Mouse (Mus musculus) heart, embryonic 15.5 days (tissue): ENCODE results near the gene Morc2a. TPM values are rescaled to one million over a fixed set of nuclear protein-coding genes. Genes with fewer than 3 reads are reported as not detected.

Source experiments
- ATAC-seq: fragments of 200-750 bp; cut with Nextera tagmentation; replicated peaks from 2 replicates; pipeline ENCODE4 v1.8.0; 2017; ENCODE audit warnings: low read depth, moderate TSS enrichment; ENCODE audit not compliant: insufficient number of reproducible peaks, insufficient read depth, low FRiP score
- H3K27ac ChIP-seq: fragments of 300-500 bp; sonication (generic); 2 replicates; pipeline ENCODE4 v1.5.1; 2015; ENCODE audit warnings: mild to moderate bottlenecking, inconsistent platforms
- H3K27me3 ChIP-seq: fragments of 300-500 bp; sonication (generic); 2 replicates; pipeline ENCODE4 v1.6.1; 2015; ENCODE audit warnings: inconsistent platforms
- H3K36me3 ChIP-seq: fragments of 300-500 bp; sonication (generic); 2 replicates; pipeline ENCODE4 v1.6.1; 2015; ENCODE audit warnings: mild to moderate bottlenecking, inconsistent platforms
- H3K4me1 ChIP-seq: fragments of 300-500 bp; sonication (generic); replicated peaks from 2 replicates; pipeline ENCODE4 v1.6.1; 2015; ENCODE audit warnings: inconsistent platforms
- H3K4me2 ChIP-seq: fragments of 300-500 bp; sonication (generic); 2 replicates; pipeline ENCODE4 v1.6.1; 2015; ENCODE audit warnings: inconsistent platforms, mild to moderate bottlenecking, moderate library complexity
- H3K4me3 ChIP-seq: fragments of 300-500 bp; sonication (generic); 2 replicates; pipeline ENCODE4 v1.5.1; 2015; ENCODE audit warnings: mild to moderate bottlenecking, inconsistent platforms
- H3K9ac ChIP-seq: fragments of 300-500 bp; sonication (generic); 2 replicates; pipeline ENCODE4 v1.6.1; 2015; ENCODE audit warnings: mild to moderate bottlenecking, inconsistent platforms
- H3K9me3 ChIP-seq: fragments of 300-500 bp; sonication (generic); replicated peaks from 2 replicates; pipeline ENCODE4 v1.6.1; 2016; ENCODE audit warnings: inconsistent platforms
- WGBS: fragments of 180-500 bp; shearing (Covaris S2); methylation state at CpG from one replicate; pipeline ENCODE4 v1.1.7; 2015; ENCODE audit warnings: mixed read lengths; 5-methylcytosine and 5-hydroxymethylcytosine counted together
- polyA plus RNA-seq: library from polyadenylated mRNA; unstranded; fragments of >200 nt; fragmentation: Nextera tagmentation; extraction: Ambion mirVana; gene quantifications from 2 replicates; pipeline ENCODE4 v1.2.1, GENCODE M21; 2015

The Morc2a gene
- polyA plus RNA-seq, 1 experiment from 2014 or later, result 15.7 TPM

- Histone ChIP-seq H3K27me3 (no peaks in the 10 kb centered on the region), H3K4me1 (peaks cover 27% of the 10 kb centered on the region), H3K9ac (no peak overlapping the region), H3K36me3 (peaks cover 21% of the 10 kb centered on the region), H3K4me2 (peak overlapping the region; percentile 82), H3K9me3 (no peaks in the 10 kb centered on the region), H3K4me3 (peak overlapping the region; percentile 76), H3K27ac (no peak overlapping the region)
- no peak for ATAC-seq
- 91% methylated on average over 6 of the region's 6 CpGs for WGBS
Observed at GRCm38 (mm10) chr11:3650141-3650540, 1.1 kb downstream of the Morc2a start.

GRCm38 (mm10) chr11:3661964-3662363 lies 13.0 kb downstream of the Morc2a start:
- Histone ChIP-seq H3K4me3 (no peak overlapping the region), H3K27me3 (no peaks in the 10 kb centered on the region), H3K9ac (no peak overlapping the region), H3K4me2 (no peak overlapping the region), H3K36me3 (peaks cover 41% of the 10 kb centered on the region), H3K9me3 (no peaks in the 10 kb centered on the region), H3K4me1 (no peaks in the 10 kb centered on the region), H3K27ac (no peak overlapping the region)
- WGBS, result 89% methylated on average over 2 of the region's 2 CpGs
- ATAC-seq, result no peak

- Histone ChIP-seq H3K4me1 (no peaks in the 10 kb centered on the region), H3K9me3 (no peaks in the 10 kb centered on the region), H3K4me3 (no peak overlapping the region), H3K27me3 (no peaks in the 10 kb centered on the region), H3K27ac (no peak overlapping the region), H3K9ac (no peak overlapping the region), H3K36me3 (peaks cover 70% of the 10 kb centered on the region), H3K4me2 (no peak overlapping the region)
- no peak for ATAC-seq
- 87% methylated on average over 3 of the region's 3 CpGs for WGBS
Observed at GRCm38 (mm10) chr11:3667506-3667905, 18.5 kb downstream of the Morc2a start.

- 88% methylated on average over 2 of the region's 2 CpGs for WGBS
- Histone ChIP-seq H3K9me3 (no peaks in the 10 kb centered on the region), H3K4me1 (no peaks in the 10 kb centered on the region), H3K9ac (no peak overlapping the region), H3K27ac (no peak overlapping the region), H3K27me3 (no peaks in the 10 kb centered on the region), H3K4me2 (no peak overlapping the region), H3K36me3 (peaks cover 74% of the 10 kb centered on the region), H3K4me3 (no peak overlapping the region)
- no peak for ATAC-seq
Observed at GRCm38 (mm10) chr11:3668768-3669167, 19.8 kb downstream of the Morc2a start.

GRCm38 (mm10) chr11:3669849-3670248 lies 20.9 kb downstream of the Morc2a start:
- H3K9me3 ChIP-seq, result no peaks in the 10 kb centered on the region
- ATAC-seq, result no peak
- H3K4me1 ChIP-seq, result no peaks in the 10 kb centered on the region
- H3K27ac ChIP-seq, result no peak overlapping the region
- H3K9ac ChIP-seq, result no peak overlapping the region
- H3K36me3 ChIP-seq, result peaks cover 74% of the 10 kb centered on the region
- H3K27me3 ChIP-seq, result no peaks in the 10 kb centered on the region
- no peak overlapping the region for H3K4me3 ChIP-seq
- H3K4me2 ChIP-seq, result no peak overlapping the region

DNA sequence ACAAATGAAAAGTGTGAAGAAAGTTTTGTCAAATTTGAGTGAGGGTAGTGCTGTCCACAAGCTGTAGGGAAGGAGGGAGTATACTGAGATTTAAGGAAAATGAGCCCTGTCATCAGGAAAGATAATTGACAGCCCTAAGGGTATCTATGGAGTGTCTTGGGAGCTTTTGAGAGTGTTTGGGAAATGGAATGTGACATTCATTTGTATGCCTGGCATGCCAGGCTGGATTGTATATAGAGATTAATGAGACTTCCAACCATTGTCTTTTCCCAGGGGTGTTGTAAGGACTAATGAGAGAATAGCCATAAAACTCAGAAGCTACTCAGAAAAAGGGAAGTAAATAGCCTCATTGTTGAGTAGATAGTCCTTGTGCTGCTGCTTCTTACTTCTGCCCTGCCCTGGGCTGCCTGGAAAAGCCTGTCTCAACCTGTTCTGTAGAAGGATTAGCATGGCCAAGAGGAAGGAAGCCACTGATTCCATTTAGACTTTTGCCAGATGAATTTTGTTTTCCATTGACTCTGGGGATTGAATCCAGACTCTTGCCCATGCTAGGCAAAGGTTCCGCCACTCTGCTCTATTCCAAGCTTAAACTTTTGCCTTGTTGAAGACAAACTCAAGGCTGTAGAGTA lies 22.1 kb downstream of the Morc2a start:
- H3K27ac ChIP-seq, result no peak overlapping the region
- H3K4me3 ChIP-seq, result no peak overlapping the region
- H3K27me3 ChIP-seq, result no peaks in the 10 kb centered on the region
- no peaks in the 10 kb centered on the region for H3K9me3 ChIP-seq
- no peaks in the 10 kb centered on the region for H3K4me1 ChIP-seq
- no peak for ATAC-seq
- no peak overlapping the region for H3K9ac ChIP-seq
- H3K4me2 ChIP-seq, result no peak overlapping the region
- 89% methylated on average over 1 of the region's 1 CpGs for WGBS
- H3K36me3 ChIP-seq, result peaks cover 80% of the 10 kb centered on the region

- Histone ChIP-seq H3K27me3 (no peaks in the 10 kb centered on the region), H3K4me2 (no peak overlapping the region), H3K4me3 (no peak overlapping the region), H3K4me1 (no peaks in the 10 kb centered on the region), H3K36me3 (peaks cover 92% of the 10 kb centered on the region), H3K9ac (no peak overlapping the region), H3K9me3 (no peaks in the 10 kb centered on the region), H3K27ac (no peak overlapping the region)
- WGBS, result 79% methylated on average over 4 of the region's 4 CpGs
- no peak for ATAC-seq
Observed at GRCm38 (mm10) chr11:3674545-3674944, 25.6 kb downstream of the Morc2a start.

GRCm38 (mm10) chr11:3676423-3676822 lies 27.4 kb downstream of the Morc2a start:
- Histone ChIP-seq H3K27me3 (no peaks in the 10 kb centered on the region), H3K9me3 (no peaks in the 10 kb centered on the region), H3K4me3 (no peak overlapping the region), H3K4me2 (no peak overlapping the region), H3K36me3 (peaks cover 97% of the 10 kb centered on the region), H3K4me1 (no peaks in the 10 kb centered on the region), H3K9ac (no peak overlapping the region), H3K27ac (peak overlapping the region; percentile 5; the same call in 1 of the 2 replicates)
- 72% methylated on average over 5 of the region's 5 CpGs for WGBS
- no peak for ATAC-seq

DNA sequence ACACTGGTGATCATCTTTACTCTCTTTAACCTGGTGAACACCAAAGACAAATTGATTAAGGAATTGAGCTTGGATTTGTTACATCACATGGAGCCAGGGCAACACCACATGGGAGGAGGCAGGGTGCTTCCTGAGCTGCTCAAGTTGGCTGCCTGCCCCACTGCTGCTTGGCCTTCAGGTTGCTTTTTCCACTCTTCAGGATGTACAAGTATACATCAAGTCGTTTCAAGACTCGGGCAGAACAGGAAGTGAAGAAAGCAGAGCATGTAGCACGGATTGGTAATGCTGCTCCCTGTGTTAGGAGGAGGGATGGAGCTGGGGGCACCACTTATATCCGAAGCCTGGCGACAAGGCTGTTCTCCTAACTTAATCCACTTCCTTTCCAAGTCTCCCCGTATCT lies 28.2 kb downstream of the Morc2a start:
- Histone ChIP-seq H3K27me3 (no peaks in the 10 kb centered on the region), H3K9me3 (no peaks in the 10 kb centered on the region), H3K9ac (no peak overlapping the region), H3K4me1 (no peaks in the 10 kb centered on the region), H3K27ac (no peak overlapping the region; the same call in 1 of the 2 replicates), H3K4me2 (no peak overlapping the region), H3K4me3 (no peak overlapping the region), H3K36me3 (peaks cover 92% of the 10 kb centered on the region)
- 69% methylated on average over 6 of the region's 6 CpGs for WGBS
- no peak for ATAC-seq

DNA sequence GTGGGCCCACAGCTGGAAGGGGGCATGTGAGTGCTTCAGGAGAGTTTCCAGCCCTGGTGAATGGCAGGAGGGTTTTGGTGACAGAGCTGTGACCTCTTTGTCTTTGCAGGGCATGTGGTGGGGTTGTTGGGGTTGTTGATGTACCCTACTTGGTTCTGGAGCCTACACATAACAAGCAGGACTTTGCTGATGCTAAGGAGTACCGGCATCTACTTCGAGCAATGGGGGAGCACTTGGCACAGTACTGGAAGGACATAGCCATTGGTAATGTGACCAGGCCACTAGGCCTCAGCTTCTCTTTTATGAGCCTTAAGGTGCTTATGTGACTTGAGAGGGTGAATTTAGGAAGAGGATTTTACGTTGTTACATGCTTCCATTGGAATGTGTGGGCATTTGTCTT lies 30.8 kb downstream of the Morc2a start:
- 95% methylated on average over 3 of the region's 3 CpGs for WGBS

GRCm38 (mm10) chr11:3683696-3684095 lies 34.7 kb downstream of the Morc2a start:
- 89% methylated on average over 11 of the region's 11 CpGs for whole genome bisulfite sequencing

More for the DNA sequence above, 30.8 kb downstream of the Morc2a start:
- Histone ChIP-seq H3K36me3 (peaks cover 89% of the 10 kb centered on the region), H3K4me3 (no peak overlapping the region), H3K27ac (no peak overlapping the region), H3K4me2 (no peak overlapping the region), H3K27me3 (no peaks in the 10 kb centered on the region), H3K9ac (no peak overlapping the region), H3K9me3 (no peaks in the 10 kb centered on the region), H3K4me1 (no peaks in the 10 kb centered on the region)
- ATAC-seq, result no peak

GRCm38 (mm10) chr11:3684232-3684631 lies 35.2 kb downstream of the Morc2a start:
- Histone ChIP-seq H3K9me3 (no peaks in the 10 kb centered on the region), H3K9ac (no peak overlapping the region), H3K36me3 (peaks cover 89% of the 10 kb centered on the region), H3K27ac (no peak overlapping the region), H3K27me3 (no peaks in the 10 kb centered on the region), H3K4me2 (no peak overlapping the region), H3K4me3 (no peak overlapping the region), H3K4me1 (no peaks in the 10 kb centered on the region)
- WGBS, result 96% methylated on average over 1 of the region's 1 CpGs
- no peak for ATAC-seq

More at GRCm38 (mm10) chr11:3683696-3684095, 34.7 kb downstream of the Morc2a start:
- Histone ChIP-seq H3K36me3 (peaks cover 88% of the 10 kb centered on the region), H3K4me1 (no peaks in the 10 kb centered on the region), H3K9ac (no peak overlapping the region), H3K27me3 (no peaks in the 10 kb centered on the region), H3K27ac (no peak overlapping the region), H3K9me3 (no peaks in the 10 kb centered on the region), H3K4me2 (no peak overlapping the region), H3K4me3 (no peak overlapping the region)
- ATAC-seq, result no peak
